Mouse (Mus musculus): ENCODE results near the gene C2cd3.

Gene C2cd3

GRCm38 (mm10) chr7:100371495-100372451 lies at the start of gene C2cd3, which contains the start of gene Ppme1:
TSS of gene C2cd3 (plus strand) at chr7:100372233.
TSS of gene Ppme1 (minus strand) at chr7:100372307.
- DNase-seq (ENCODE audit: low read depth in 1 of 2, low spot score in 2 of 2), result peak; percentile 97 to 98

DNA sequence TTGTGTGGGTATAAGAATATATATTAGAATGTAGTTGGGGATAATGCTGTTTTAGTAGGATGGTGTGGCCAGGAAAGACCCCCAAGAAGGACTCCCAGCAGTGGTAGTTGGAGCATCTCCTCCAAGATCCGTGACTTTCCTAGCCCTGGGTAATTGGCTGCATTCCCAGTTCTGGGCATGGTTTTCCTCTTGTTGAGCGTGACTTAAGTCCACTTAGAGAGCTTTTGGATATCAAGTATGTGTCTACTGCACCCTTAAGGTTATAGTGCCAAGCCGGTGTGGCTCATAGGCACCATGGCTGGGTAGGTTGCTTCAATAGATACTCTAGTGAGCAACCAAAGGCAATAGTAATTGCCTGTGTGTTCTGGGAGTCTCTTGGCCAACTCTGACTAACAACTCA lies 48.3 kb upstream of the C2cd3 start:
- no peak for DNase-seq (ENCODE audit: low read depth in 1 of 2, low spot score in 2 of 2)

GRCm38 (mm10) chr7:100325482-100325881 lies 46.6 kb upstream of the C2cd3 start:
- DNase-seq (ENCODE audit: low read depth in 1 of 2, low spot score in 2 of 2), result no peak

GRCm38 (mm10) chr7:100327514-100327913 lies 44.5 kb upstream of the C2cd3 start:
- DNase-seq (ENCODE audit: low read depth in 1 of 2, low spot score in 2 of 2), result no peak

GRCm38 (mm10) chr7:100328636-100329035 lies 43.4 kb upstream of the C2cd3 start:
- DNase-seq (ENCODE audit: low read depth in 1 of 2, low spot score in 2 of 2), result no peak

DNA sequence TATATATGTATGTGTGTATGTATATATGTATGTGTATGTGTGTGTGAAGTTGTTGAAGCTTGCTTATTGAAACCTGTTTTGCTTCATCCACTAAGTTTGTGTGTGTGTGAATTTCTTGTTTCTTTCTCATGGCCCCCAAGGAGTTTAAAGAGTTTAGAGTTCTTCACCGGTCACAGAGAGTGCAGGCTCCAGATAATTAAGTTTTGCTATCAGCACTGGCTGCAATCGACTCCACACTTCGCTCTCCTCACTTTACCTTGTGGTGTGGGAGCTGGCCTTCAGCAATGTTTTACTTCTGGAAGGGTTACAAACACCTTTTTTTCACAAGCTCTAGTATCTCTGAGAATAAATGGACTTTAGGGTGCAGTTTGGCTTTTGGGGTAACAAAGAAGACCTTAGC lies 40.8 kb upstream of the C2cd3 start:
- no peak for DNase-seq (ENCODE audit: low read depth in 1 of 2, low spot score in 2 of 2)

- no peak for DNase-seq (ENCODE audit: low read depth in 1 of 2, low spot score in 2 of 2)
These were observed 36.1 kb upstream of the C2cd3 start for GRCm38 (mm10) chr7:100335921-100336320.

DNA sequence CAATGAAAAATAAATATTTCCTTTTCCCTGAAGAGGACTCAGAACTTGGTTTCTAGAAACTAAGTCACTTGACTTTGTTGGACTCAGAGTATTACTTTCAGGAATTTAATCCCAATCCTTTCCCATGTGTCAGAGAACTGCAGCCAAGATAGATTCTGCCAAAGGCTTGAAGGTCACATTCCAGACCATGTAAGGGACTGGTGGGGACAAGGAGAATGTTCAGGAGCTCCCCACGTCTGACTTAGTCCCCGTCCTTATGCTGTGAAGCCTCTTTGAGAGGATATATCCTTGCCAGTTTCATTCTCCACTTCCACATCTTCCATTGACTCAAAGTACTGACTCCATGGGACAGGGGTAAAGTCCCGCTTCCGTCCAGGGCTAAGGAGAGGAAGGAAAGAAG lies 17.0 kb upstream of the C2cd3 start:
- DNase-seq (ENCODE audit: low read depth in 1 of 2, low spot score in 2 of 2), result no peak

DNA sequence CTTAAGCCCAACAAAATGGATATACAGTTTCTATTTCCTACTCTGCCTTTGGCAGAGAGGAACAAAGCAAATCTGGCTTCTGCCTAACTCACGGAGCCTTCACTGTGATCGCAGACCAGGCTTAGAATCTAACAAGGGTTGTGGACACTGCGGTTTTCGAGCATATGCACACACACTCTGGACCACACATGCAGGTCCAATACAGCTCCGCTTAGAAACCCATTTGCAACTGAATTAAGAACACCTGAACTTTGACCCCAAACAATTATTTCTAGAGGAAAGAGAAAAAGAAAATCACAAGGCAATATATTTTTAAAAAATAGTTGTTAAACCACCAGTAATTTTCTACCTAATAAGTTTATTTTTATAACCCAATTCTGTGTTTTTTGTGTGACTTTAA lies 15.7 kb upstream of the C2cd3 start:
- DNase-seq (ENCODE audit: low read depth in 1 of 2, low spot score in 2 of 2), result no peak

- DNase-seq (ENCODE audit: low read depth in 1 of 2, low spot score in 2 of 2), result no peak
These were observed 15.3 kb upstream of the C2cd3 start for GRCm38 (mm10) chr7:100356768-100357167.

- DNase-seq (ENCODE audit: low read depth in 1 of 2, low spot score in 2 of 2), result no peak
These were observed 14.2 kb upstream of the C2cd3 start for GRCm38 (mm10) chr7:100357856-100358255.

DNA sequence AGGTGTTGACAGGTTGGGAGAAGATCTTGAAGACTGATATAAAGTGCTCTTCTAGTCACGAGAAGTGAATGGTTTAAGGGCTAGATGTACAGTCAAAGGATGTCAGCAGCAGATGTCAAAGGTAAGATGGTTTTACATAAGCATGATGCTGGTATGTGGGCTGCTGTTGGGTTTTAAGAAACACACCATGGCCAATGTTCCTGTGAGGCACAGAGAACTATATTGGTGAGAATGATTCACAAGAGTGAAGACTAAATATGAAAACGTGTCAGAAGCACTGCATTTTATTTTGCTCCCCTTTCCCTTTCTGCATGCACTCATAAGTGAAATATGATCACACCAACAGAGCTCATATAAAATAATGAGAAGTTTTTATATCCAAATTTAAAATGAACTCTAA lies 8.9 kb upstream of the C2cd3 start:
- no peak for DNase-seq (ENCODE audit: low read depth in 1 of 2, low spot score in 2 of 2)

- no peak for DNase-seq (ENCODE audit: low read depth in 1 of 2, low spot score in 2 of 2)
These were observed 7.1 kb upstream of the C2cd3 start for GRCm38 (mm10) chr7:100364888-100365287.

DNA sequence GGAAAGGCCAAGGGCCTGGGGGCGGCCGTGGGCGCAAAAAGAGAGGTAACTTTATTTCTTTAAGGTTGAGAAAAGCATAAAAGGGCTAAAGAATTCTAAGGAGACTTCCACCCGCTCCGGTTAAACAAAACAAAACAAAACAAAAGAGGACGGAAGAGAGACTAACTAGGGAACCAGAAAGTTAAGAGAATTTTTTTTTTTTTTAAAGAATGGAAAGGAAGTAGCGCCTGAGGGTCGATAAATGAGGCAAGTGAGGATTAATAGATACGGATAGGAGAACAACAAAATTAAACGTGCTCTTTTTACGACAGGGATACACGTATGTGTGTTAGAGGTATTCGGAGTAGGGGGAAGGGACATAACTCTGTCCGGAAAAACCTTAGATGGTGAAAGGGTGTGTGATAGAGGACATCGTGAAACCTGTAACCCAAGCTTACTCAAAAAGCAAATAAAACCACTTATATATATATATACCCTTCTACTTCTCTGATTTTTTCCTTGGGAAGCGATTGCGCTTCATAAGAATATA lies 483 bp downstream of the C2cd3 start:
- no peak for DNase-seq (ENCODE audit: low read depth in 1 of 2, low spot score in 2 of 2)

DNA sequence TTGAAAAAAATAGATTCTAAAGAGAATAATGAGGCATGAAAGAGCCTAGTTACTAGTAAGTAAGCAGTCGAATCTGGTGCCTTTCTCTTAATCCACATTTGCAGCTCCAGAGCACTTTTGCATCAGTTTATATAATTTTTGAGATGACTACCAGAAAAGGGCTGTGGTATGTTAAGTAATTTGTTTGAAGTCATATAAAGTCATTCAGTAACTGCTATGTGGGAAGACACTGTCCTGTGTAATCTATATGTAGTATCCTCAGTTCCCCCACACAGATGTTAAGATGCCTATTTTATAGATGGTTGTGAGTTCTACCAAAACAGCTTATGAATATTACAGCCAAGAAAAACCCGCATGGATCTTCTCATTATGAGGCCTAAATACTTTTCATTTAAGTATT lies 6.2 kb downstream of the C2cd3 start:
- no peak for DNase-seq (ENCODE audit: low read depth in 1 of 2, low spot score in 2 of 2)

- DNase-seq (ENCODE audit: low read depth in 1 of 2, low spot score in 2 of 2), result no peak
These were observed 9.1 kb downstream of the C2cd3 start for GRCm38 (mm10) chr7:100381161-100381560.

- no peak for DNase-seq (ENCODE audit: low read depth in 1 of 2, low spot score in 2 of 2)
These were observed 11.2 kb downstream of the C2cd3 start for GRCm38 (mm10) chr7:100383207-100383606.

- DNase-seq (ENCODE audit: low read depth in 1 of 2, low spot score in 2 of 2), result no peak
These were observed 16.1 kb downstream of the C2cd3 start for GRCm38 (mm10) chr7:100388174-100388573.

GRCm38 (mm10) chr7:100390166-100390565 lies 18.1 kb downstream of the C2cd3 start:
- no peak for DNase-seq (ENCODE audit: low read depth in 1 of 2, low spot score in 2 of 2)

GRCm38 (mm10) chr7:100392265-100392664 lies 20.2 kb downstream of the C2cd3 start:
- DNase-seq (ENCODE audit: low read depth in 1 of 2, low spot score in 2 of 2), result no peak

GRCm38 (mm10) chr7:100399231-100399913 lies 27.3 kb downstream of the C2cd3 start:
- no peak for DNase-seq (ENCODE audit: low read depth in 1 of 2, low spot score in 2 of 2)

Data from monocyte, adult 2 months (primary cell).